Mouse (Mus musculus): ENCODE data around the gene Lhcgr.

Gene Lhcgr

GRCm38 (mm10) chr17:88703112-88703511, 88.7 kb downstream of the Lhcgr start:
- DNase-seq (ENCODE audit: low spot score): no peak

GRCm38 (mm10) chr17:88702345-88702744, 89.4 kb downstream of the Lhcgr start:
- no peak for DNase-seq (ENCODE audit: low spot score)

- DNase-seq (ENCODE audit: low spot score): no peak
These were observed 90.9 kb downstream of the Lhcgr start for GRCm38 (mm10) chr17:88700901-88701300.

- DNase-seq (ENCODE audit: low spot score): no peak
These were observed 95.0 kb downstream of the Lhcgr start for GRCm38 (mm10) chr17:88696656-88697333.

- no peak for DNase-seq (ENCODE audit: low spot score)
These were observed 103.6 kb downstream of the Lhcgr start for GRCm38 (mm10) chr17:88688226-88688625.

GRCm38 (mm10) chr17:88675310-88676309, 116.2 kb downstream of the Lhcgr start:
- DNase-seq (ENCODE audit: low spot score): no peak

GRCm38 (mm10) chr17:88670800-88671199, 121.0 kb downstream of the Lhcgr start:
- no peak for DNase-seq (ENCODE audit: low spot score)

- DNase-seq (ENCODE audit: low spot score): no peak
These were observed 121.9 kb downstream of the Lhcgr start for GRCm38 (mm10) chr17:88669921-88670320.

- DNase-seq (ENCODE audit: low spot score): peak; percentile 60
These were observed 123.3 kb downstream of the Lhcgr start, which contains the start of gene Gtf2a1l for GRCm38 (mm10) chr17:88668452-88668851. Gene Gtf2a1l (plus strand): TSS chr17:88668660.

Data from testis, postnatal 14 days (tissue).